Mouse (Mus musculus): ENCODE measurements around the gene Galnt2.

- TF ChIP-seq POLR2AphosphoS2 (IDR thresholded peaks at IDR 0.05; ENCODE audit: low read depth, low read length) (no peak), CTCF (conservative IDR thresholded peaks at IDR 0.05 in 1 of 2, IDR thresholded peaks at IDR 0.05 in 1 of 2; ENCODE audit: low read depth in 2 of 2, low read length in 2 of 2) (no peak), HCFC1 (IDR thresholded peaks at IDR 0.05; ENCODE audit: low read depth, low read length) (no peak), POLR2A (IDR thresholded peaks at IDR 0.05; ENCODE audit: low read depth, low read length) (no peak), CHD2 (IDR thresholded peaks at IDR 0.05; ENCODE audit: low read length) (no peak), MAFK (IDR thresholded peaks at IDR 0.05; ENCODE audit: insufficient replicate concordance, low read length) (no peak)
Observed at GRCm38 (mm10) chr8:124393013-124393412, 161.8 kb downstream of the Galnt2 start.

All from CH12.LX (cell line).